Mouse (Mus musculus) C2C12 (cell line): ENCODE results near the gene AI413582. TPM values are rescaled to one million over a fixed set of nuclear protein-coding genes. Genes with fewer than 3 reads are reported as not detected.

ENCODE experiments used
- H3K27me3 ChIP-seq: one replicate; pipeline ENCODE4 v1.6.1; 2011; ENCODE audit not compliant: control insufficient read depth, insufficient read depth, insufficient read length
- H3K36me3 ChIP-seq: one replicate; pipeline ENCODE4 v1.6.1; 2011; ENCODE audit not compliant: control insufficient read depth, insufficient read depth
- H3K4me3 ChIP-seq: one replicate; pipeline ENCODE4 v1.5.1; 2011; ENCODE audit warnings: mild to moderate bottlenecking, control low read depth; ENCODE audit not compliant: poor library complexity, insufficient read depth, severe bottlenecking
- H3K79me2 ChIP-seq: one replicate; pipeline ENCODE4 v1.6.1; 2011; ENCODE audit not compliant: control insufficient read depth, insufficient read depth
- H3K79me3 ChIP-seq: one replicate; pipeline ENCODE4 v1.6.1; 2011; ENCODE audit warnings: low read depth, control low read depth
- H3ac ChIP-seq: one replicate; pipeline ENCODE3; 2011; ENCODE audit warnings: low read depth; ENCODE audit not compliant: control insufficient read depth, insufficient read length
- CEBPB ChIP-seq: IDR thresholded peaks from one replicate; pipeline ENCODE4 v1.6.1; 2011; ENCODE audit warnings: low read depth, mild to moderate bottlenecking, control low read depth, moderate library complexity
- CTCF ChIP-seq: IDR thresholded peaks from one replicate; pipeline ENCODE4 v1.5.1; 2011; ENCODE audit not compliant: control insufficient read depth, insufficient read depth, insufficient read length
- FOSL1 ChIP-seq: IDR thresholded peaks from one replicate; pipeline ENCODE4 v1.8.0; 2011; ENCODE audit warnings: mild to moderate bottlenecking, low read length; ENCODE audit not compliant: poor library complexity, insufficient read depth, severe bottlenecking
- MAX ChIP-seq: IDR thresholded peaks from one replicate; pipeline ENCODE4 v1.6.1; 2011; ENCODE audit warnings: mild to moderate bottlenecking, control low read depth
- MYOD1 ChIP-seq: IDR thresholded peaks from one replicate; pipeline ENCODE4 v1.6.1; 2011; ENCODE audit warnings: low read depth; ENCODE audit not compliant: control insufficient read depth, insufficient read length
- MYOG ChIP-seq: IDR thresholded peaks from one replicate; pipeline ENCODE4 v1.6.1; 2011; ENCODE audit not compliant: control insufficient read depth, insufficient read length; ENCODE audit errors: extremely low read depth
- USF1 ChIP-seq: IDR thresholded peaks from one replicate; pipeline ENCODE4 v1.6.1; 2011; ENCODE audit warnings: low read depth, mild to moderate bottlenecking, control low read depth, moderate library complexity
- polyA plus RNA-seq: library from polyadenylated mRNA; unstranded; fragments of >200 nt; fragmentation: generic; extraction: Trizol; gene quantifications from one replicate; pipeline ENCODE4 v1.2.1, GENCODE M21; 2012; ENCODE audit warnings: missing spikeins

Gene AI413582
- polyA plus RNA-seq, 1 experiment = 37.9 TPM

GRCm38 (mm10) chr17:27523121-27523520 is 42.4 kb downstream of the AI413582 start:
- TF ChIP-seq CEBPB (no peak), USF1 (no peak), MYOD1 (no peak), CTCF (no peak), FOSL1 (no peak), MYOG (no peak), MAX (no peak)
- Histone ChIP-seq H3ac (no peak overlapping the region), H3K79me2 (no peaks in the 10 kb centered on the region), H3K4me3 (no peak overlapping the region), H3K27me3 (peaks cover 22% of the 10 kb centered on the region), H3K36me3 (no peaks in the 10 kb centered on the region), H3K79me3 (no peaks in the 10 kb centered on the region)

- H3K4me3 ChIP-seq = no peak within 1 kb of the TSS
- no peaks in the 10 kb centered on the region for H3K36me3 ChIP-seq
- no peaks in the 10 kb centered on the region for H3K79me2 ChIP-seq
- TF ChIP-seq CEBPB = no peak
- no peak for TF ChIP-seq FOSL1
- TF ChIP-seq MYOD1 = no peak
- no peak for TF ChIP-seq MYOG
- TF ChIP-seq USF1 = no peak
- TF ChIP-seq MAX = no peak
- no peak for TF ChIP-seq CTCF
- no peaks in the 10 kb centered on the region for H3K79me3 ChIP-seq
- H3ac ChIP-seq = no peak within 1 kb of the TSS
- H3K27me3 ChIP-seq = peaks cover 41% of the 10 kb centered on the region
These were observed 44.3 kb downstream of the AI413582 start, which contains the start of gene Grm4 for GRCm38 (mm10) chr17:27521303-27521702. Grm4 (minus strand) TSS chr17:27521403.

GRCm38 (mm10) chr17:27520557-27520956 is 45.0 kb downstream of the AI413582 start:
- Histone ChIP-seq H3K36me3 (no peaks in the 10 kb centered on the region), H3K4me3 (no peak overlapping the region), H3K79me3 (no peaks in the 10 kb centered on the region), H3ac (no peak overlapping the region), H3K79me2 (no peaks in the 10 kb centered on the region), H3K27me3 (peaks cover 48% of the 10 kb centered on the region)
- no peak for TF ChIP-seq MYOG
- TF ChIP-seq MAX = peak; percentile 52
- TF ChIP-seq CTCF = peak; percentile 99

GRCm38 (mm10) chr17:27518700-27519595 is 46.6 kb downstream of the AI413582 start:
- Histone ChIP-seq H3K79me3 (no peaks in the 10 kb centered on the region), H3K36me3 (no peaks in the 10 kb centered on the region), H3ac (no peak overlapping the region), H3K27me3 (peaks cover 64% of the 10 kb centered on the region), H3K4me3 (no peak overlapping the region), H3K79me2 (no peaks in the 10 kb centered on the region)
- no peak for TF ChIP-seq CEBPB
- no peak for TF ChIP-seq MYOG
- TF ChIP-seq USF1 = no peak

- Histone ChIP-seq H3K79me2 (no peaks in the 10 kb centered on the region), H3K27me3 (peaks cover 69% of the 10 kb centered on the region), H3K4me3 (no peak overlapping the region), H3ac (no peak overlapping the region), H3K36me3 (no peaks in the 10 kb centered on the region), H3K79me3 (no peaks in the 10 kb centered on the region)
- TF ChIP-seq CEBPB (no peak), MYOG (no peak), USF1 (no peak), CTCF (no peak), MAX (no peak), MYOD1 (no peak), FOSL1 (no peak)
These were observed 47.3 kb downstream of the AI413582 start for GRCm38 (mm10) chr17:27518296-27518695.

GRCm38 (mm10) chr17:27513916-27514762 is 51.4 kb downstream of the AI413582 start:
- Histone ChIP-seq H3K79me2 (no peaks in the 10 kb centered on the region), H3K4me3 (no peak overlapping the region), H3K27me3 (peaks cover 98% of the 10 kb centered on the region), H3K79me3 (no peaks in the 10 kb centered on the region), H3K36me3 (no peaks in the 10 kb centered on the region), H3ac (no peak overlapping the region)
- TF ChIP-seq MYOD1 = no peak
- no peak for TF ChIP-seq MYOG
- peak; percentile 22 for TF ChIP-seq CTCF
- TF ChIP-seq FOSL1 = no peak

Other genes with a start within 250 kb of the AI413582 start
- gene Grm4, start 44.4 kb downstream of the AI413582 start, polyA plus RNA-seq = not detected
- 397 TPM for gene Hmga1, start 9.3 kb downstream of the AI413582 start, polyA plus RNA-seq
- gene Nudt3, start 57.7 kb upstream of the AI413582 start, polyA plus RNA-seq = 123 TPM
- not detected for gene RPS10-NUDT3, start 69.5 kb upstream of the AI413582 start, polyA plus RNA-seq
- 4,498 TPM for gene Rps10, start 70.9 kb upstream of the AI413582 start, polyA plus RNA-seq
- not detected for gene Pacsin1, start 89.8 kb upstream of the AI413582 start, polyA plus RNA-seq
- gene Spdef, start 163.2 kb upstream of the AI413582 start, polyA plus RNA-seq = not detected